Mouse (Mus musculus) left cerebral cortex, adult 2 months (tissue): ENCODE measurements around the gene Stk11. TPM values are rescaled to one million over a fixed set of nuclear protein-coding genes. Genes with fewer than 3 reads are reported as not detected.
A peak's percentile ranks its signal among the peaks of the same experiment; 100 is the strongest.
"Not testable (repeated sequence)": the region's sequence is repeated elsewhere in the genome, so short reads cannot be mapped to it uniquely, and the experiment has no call there.

Experiments used
- DNase-seq, 2 experiments: peaks; one replicate each; pipeline ENCODE4 v3.0.0; 2021 to 2022; ENCODE audit warnings: low spot score in 2 of 2, mixed read lengths in 1 of 2; ENCODE audit errors: extremely low spot score in 1 of 2
- H3K27ac ChIP-seq: fragments of 200-600 bp; 2 replicates; pipeline ENCODE4 v1.8.1; 2022
- H3K4me3 ChIP-seq: fragments of 200-600 bp; 2 replicates; pipeline ENCODE4 v1.8.1; 2022
- CTCF ChIP-seq: fragments of 200-600 bp; IDR thresholded peaks from 2 replicates; pipeline ENCODE4 v1.8.1; 2022; ENCODE audit warnings: antibody characterized with exemption, mild to moderate bottlenecking, moderate library complexity
- intact Hi-C: fragments of 180-260 bp; cut with DNase I; formaldehyde crosslinking; loops from one replicate; pipeline ENCODE4 v1.15.1; 2025
- total RNA-seq, 2 experiments: library from RNA; stranded (reverse); gene quantifications; 2 replicates each; pipeline ENCODE4 v1.2.3; 2021

Stk11 gene
- total RNA-seq, 2 experiments from 2014 or later = 102 to 106 TPM

GRCm38 (mm10) chr10:80164161-80164997 lies 48.8 kb downstream of the Stk11 start:
- Histone ChIP-seq H3K27ac (peak overlapping the region; percentile 87), H3K4me3 (peak overlapping the region; percentile 43)
- intact Hi-C loops = no loop called here
- peak in 1 of 2 experiments; percentile 39 for DNase-seq
- TF ChIP-seq CTCF = no peak

GRCm38 (mm10) chr10:80164998-80165344 lies 49.4 kb downstream of the Stk11 start:
- TF ChIP-seq CTCF = no peak; the same call in none of the 2 replicates
- Histone ChIP-seq H3K27ac (peak overlapping the region; percentile 87), H3K4me3 (peak overlapping the region; percentile 43)
- DNase-seq = peak; percentile 94 to 97
- intact Hi-C loops = loop anchor here (1.0 kb wide), 1 partner anchor 16 kb away; no protein-coding TSS in a partner anchor

GRCm38 (mm10) chr10:80165392-80166128 lies 50.0 kb downstream of the Stk11 start, which contains the start of gene Cirbp:
Cirbp (plus strand) TSS chr10:80165985.
- DNase-seq = peak; percentile 70 to 71
- intact Hi-C loops = loop anchor here (1.0 kb wide), 1 partner anchor 16 kb away; no protein-coding TSS in a partner anchor
- no peak for TF ChIP-seq CTCF
- peak within 1 kb of the TSS; percentile 43 for H3K4me3 ChIP-seq
- peak within 1 kb of the TSS; percentile 87 for H3K27ac ChIP-seq

GRCm38 (mm10) chr10:80166136-80166535 lies 50.5 kb downstream of the Stk11 start:
- H3K4me3 ChIP-seq, intact Hi-C loops, DNase-seq: not testable (repeated sequence)
- peak overlapping the region; percentile 87 for H3K27ac ChIP-seq

DNA sequence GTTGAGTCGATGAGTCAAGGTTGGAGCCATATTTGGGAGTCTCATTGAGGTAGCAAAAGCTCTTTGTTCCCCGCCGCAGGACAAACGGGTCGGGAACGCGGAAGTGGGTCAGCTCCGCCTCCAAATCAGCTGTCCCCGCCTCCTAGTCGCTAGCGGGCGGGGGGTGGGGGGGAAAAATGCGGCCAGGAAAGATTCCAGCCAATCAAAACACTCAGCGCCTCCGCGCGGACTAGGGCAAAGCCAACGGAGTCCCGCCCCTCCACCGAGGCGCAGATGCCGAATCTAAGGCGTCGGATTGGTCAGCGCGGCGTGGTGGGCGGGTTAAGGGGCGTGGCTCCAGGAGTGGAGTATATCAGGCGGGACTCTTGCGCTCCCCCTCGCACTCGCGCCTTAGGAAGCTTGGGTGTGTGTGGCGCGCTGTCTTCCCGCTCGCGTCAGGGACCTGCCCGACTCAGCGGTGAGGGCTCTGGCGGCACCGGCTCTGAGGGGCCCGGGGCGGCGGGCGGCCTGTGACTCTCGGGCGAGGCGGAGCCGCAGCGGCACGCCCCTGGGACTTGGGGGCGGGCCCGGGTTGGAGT lies 51.9 kb downstream of the Stk11 start:
- peak overlapping the region; percentile 99 for H3K4me3 ChIP-seq
- DNase-seq = peak; percentile 98
- H3K27ac ChIP-seq = peak overlapping the region; percentile 98
- intact Hi-C loops = no loop called here
- no peak for TF ChIP-seq CTCF

GRCm38 (mm10) chr10:80168038-80168661 lies 52.5 kb downstream of the Stk11 start:
- peak; percentile 92 to 95 for DNase-seq
- Histone ChIP-seq H3K27ac (peak overlapping the region; percentile 98), H3K4me3 (peak overlapping the region; percentile 99)
- intact Hi-C loops = no loop called here
- TF ChIP-seq CTCF = no peak

DNA sequence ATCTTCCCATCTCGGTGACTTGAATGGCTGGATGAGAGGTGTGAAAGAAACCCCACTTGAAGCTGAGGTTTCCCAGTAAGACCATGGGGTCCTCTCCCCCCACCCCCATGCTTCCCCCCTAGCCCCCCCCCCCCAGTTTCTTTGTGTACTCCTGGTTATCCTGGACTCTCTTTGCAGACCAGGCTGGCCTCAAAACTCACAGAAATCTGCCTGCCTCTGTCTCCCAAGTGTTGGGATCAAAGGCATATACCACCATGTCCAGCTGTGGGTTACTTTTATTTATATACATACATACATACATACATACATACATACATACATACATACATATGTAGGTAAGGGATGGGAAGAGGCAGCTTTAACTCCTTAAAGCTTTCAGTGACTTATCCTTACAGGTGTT lies 53.5 kb downstream of the Stk11 start:
- TF ChIP-seq CTCF = no peak
- intact Hi-C loops = no loop called here
- no peak for DNase-seq
- peak overlapping the region; percentile 99 for H3K4me3 ChIP-seq
- H3K27ac ChIP-seq = peak overlapping the region; percentile 98; the same call in 1 of the 2 replicates

GRCm38 (mm10) chr10:80169651-80170050 lies 54.0 kb downstream of the Stk11 start:
- no peak overlapping the region for H3K4me3 ChIP-seq
- intact Hi-C loops = loop anchor here (10.0 kb wide), 1 partner anchor 205 kb away; no protein-coding TSS in a partner anchor
- no peak for DNase-seq
- no peak overlapping the region for H3K27ac ChIP-seq
- no peak for TF ChIP-seq CTCF

- Histone ChIP-seq H3K4me3 (no peak overlapping the region), H3K27ac (peak overlapping the region; percentile 60)
- intact Hi-C loops = loop anchor here (10.0 kb wide), 1 partner anchor 205 kb away; no protein-coding TSS in a partner anchor
- DNase-seq = no peak
- TF ChIP-seq CTCF = no peak
Measured at GRCm38 (mm10) chr10:80170052-80170451, 54.4 kb downstream of the Stk11 start.

GRCm38 (mm10) chr10:80170601-80171021 lies 55.0 kb downstream of the Stk11 start:
- DNase-seq = no peak
- no peak for TF ChIP-seq CTCF
- no peak overlapping the region for H3K4me3 ChIP-seq
- intact Hi-C loops = loop anchor here (10.0 kb wide), 1 partner anchor 204 kb away; no protein-coding TSS in a partner anchor
- H3K27ac ChIP-seq = peak overlapping the region; percentile 60

- TF ChIP-seq CTCF = no peak
- Histone ChIP-seq H3K27ac (peak overlapping the region; percentile 99; the same call in 1 of the 2 replicates), H3K4me3 (no peak overlapping the region)
- intact Hi-C loops = loop anchor here (10.0 kb wide), 1 partner anchor 204 kb away; no protein-coding TSS in a partner anchor
- no peak for DNase-seq
Measured at GRCm38 (mm10) chr10:80171252-80171651, 55.6 kb downstream of the Stk11 start.
